Mouse (Mus musculus): ENCODE measurements around the gene Srek1ip1. TPM values are rescaled to one million over a fixed set of nuclear protein-coding genes. Genes with fewer than 3 reads are reported as not detected.

The Srek1ip1 gene
- polyA plus RNA-seq, 1 experiment from 2014 or later: 14.0 TPM

- H3K9ac ChIP-seq (ENCODE audit: low read length): no peak overlapping the region
- no peaks in the 10 kb centered on the region for H3K9me3 ChIP-seq (ENCODE audit: control insufficient read depth, low read length)
- ATAC-seq (ENCODE audit: low FRiP score, low TSS enrichment) (no peak), DNase-seq (ENCODE audit: low spot score) (no peak)
- 0 out of 2 replicates have a peak, but pooled peaks cover under 1% of the 10 kb centered on the region for H3K36me3 ChIP-seq (ENCODE audit: control insufficient read depth, insufficient read depth, low read length)
- no peak for TF ChIP-seq EP300 (optimal IDR thresholded peaks at IDR 0.05)
- no peak for TF ChIP-seq CTCF (IDR thresholded peaks at IDR 0.05; ENCODE audit: low read depth)
- no peak overlapping the region for H3K4me3 ChIP-seq (ENCODE audit: low read depth, low read length)
- H3K27ac ChIP-seq (replicated peaks): no peak overlapping the region
- peaks cover 2% of the 10 kb centered on the region; the same call in 1 of the 2 replicates for H3K4me1 ChIP-seq (replicated peaks; ENCODE audit: control insufficient read depth, insufficient read depth)
- WGBS: 88% methylated on average over 1 of the region's 1 CpGs
- no peak overlapping the region for H3K4me2 ChIP-seq (replicated peaks; ENCODE audit: low read depth)
- no peaks in the 10 kb centered on the region for H3K27me3 ChIP-seq (ENCODE audit: control insufficient read depth, insufficient read depth, low read length)
Observed at GRCm38 (mm10) chr13:104821908-104822307, 29.6 kb downstream of the Srek1ip1 start.

- H3K9me3 ChIP-seq (ENCODE audit: control insufficient read depth, low read length): no peaks in the 10 kb centered on the region
- TF ChIP-seq CTCF (IDR thresholded peaks at IDR 0.05; ENCODE audit: low read depth): no peak
- no peak for TF ChIP-seq EP300 (optimal IDR thresholded peaks at IDR 0.05)
- no peak for DNase-seq (ENCODE audit: low spot score)
- H3K4me2 ChIP-seq (replicated peaks; ENCODE audit: low read depth): no peak overlapping the region
- H3K27ac ChIP-seq (replicated peaks): no peak overlapping the region
- no peak for ATAC-seq (ENCODE audit: low FRiP score, low TSS enrichment)
- H3K9ac ChIP-seq (ENCODE audit: low read length): no peak overlapping the region
- WGBS: 32% methylated on average over 8 of the region's 8 CpGs
- H3K27me3 ChIP-seq (ENCODE audit: control insufficient read depth, insufficient read depth, low read length): no peaks in the 10 kb centered on the region
- peaks cover 2% of the 10 kb centered on the region; the same call in 1 of the 2 replicates for H3K4me1 ChIP-seq (replicated peaks; ENCODE audit: control insufficient read depth, insufficient read depth)
- H3K4me3 ChIP-seq (ENCODE audit: low read depth, low read length): no peak overlapping the region
- 0 out of 2 replicates have a peak, but pooled peaks cover 4% of the 10 kb centered on the region for H3K36me3 ChIP-seq (ENCODE audit: control insufficient read depth, insufficient read depth, low read length)
Observed at GRCm38 (mm10) chr13:104822411-104822838, 30.1 kb downstream of the Srek1ip1 start.

DNA sequence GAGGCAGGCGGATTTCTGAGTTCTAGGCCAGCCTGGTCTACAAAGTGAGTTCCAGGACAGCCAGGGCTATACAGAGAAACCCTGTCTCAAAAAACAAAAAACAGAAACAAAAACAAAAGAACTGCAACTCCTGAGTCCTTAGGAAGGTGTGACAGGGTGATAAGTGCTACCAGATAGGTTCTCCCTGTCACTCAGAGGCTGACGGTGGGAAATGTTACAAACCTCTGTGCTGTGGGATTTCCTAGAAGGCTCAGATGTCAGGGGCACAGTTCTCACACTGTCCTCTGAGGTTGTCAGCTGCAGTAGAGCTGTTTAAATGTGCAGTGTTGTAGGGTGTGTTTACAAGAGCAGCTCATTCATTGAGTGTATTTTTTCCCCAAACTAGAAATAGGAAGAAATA lies 33.2 kb downstream of the Srek1ip1 start:
- Histone ChIP-seq H3K4me1 (replicated peaks; ENCODE audit: control insufficient read depth, insufficient read depth) (no peaks in the 10 kb centered on the region), H3K4me3 (ENCODE audit: low read depth, low read length) (no peak overlapping the region), H3K27ac (replicated peaks) (no peak overlapping the region), H3K4me2 (replicated peaks; ENCODE audit: low read depth) (no peak overlapping the region), H3K9me3 (ENCODE audit: control insufficient read depth, low read length) (no peaks in the 10 kb centered on the region), H3K9ac (ENCODE audit: low read length) (no peak overlapping the region), H3K36me3 (ENCODE audit: control insufficient read depth, insufficient read depth, low read length) (peaks cover 11% of the 10 kb centered on the region; the same call in 1 of the 2 replicates), H3K27me3 (ENCODE audit: control insufficient read depth, insufficient read depth, low read length) (no peaks in the 10 kb centered on the region)
- DNase-seq (ENCODE audit: low spot score) (no peak), ATAC-seq (ENCODE audit: low FRiP score, low TSS enrichment) (no peak)
- WGBS: 91% methylated on average over 2 of the region's 2 CpGs
- no peak for TF ChIP-seq EP300 (optimal IDR thresholded peaks at IDR 0.05)
- no peak for TF ChIP-seq CTCF (IDR thresholded peaks at IDR 0.05; ENCODE audit: low read depth)

GRCm38 (mm10) chr13:104832811-104833210 lies 40.5 kb downstream of the Srek1ip1 start:
- Histone ChIP-seq H3K36me3 (ENCODE audit: control insufficient read depth, insufficient read depth, low read length) (peaks cover 12% of the 10 kb centered on the region), H3K27me3 (ENCODE audit: control insufficient read depth, insufficient read depth, low read length) (no peaks in the 10 kb centered on the region), H3K4me2 (replicated peaks; ENCODE audit: low read depth) (no peak overlapping the region), H3K9ac (ENCODE audit: low read length) (no peak overlapping the region), H3K9me3 (ENCODE audit: control insufficient read depth, low read length) (no peaks in the 10 kb centered on the region), H3K27ac (replicated peaks) (no peak overlapping the region), H3K4me1 (replicated peaks; ENCODE audit: control insufficient read depth, insufficient read depth) (no peaks in the 10 kb centered on the region), H3K4me3 (ENCODE audit: low read depth, low read length) (no peak overlapping the region)
- TF ChIP-seq EP300 (optimal IDR thresholded peaks at IDR 0.05): no peak
- no peak for ATAC-seq (ENCODE audit: low FRiP score, low TSS enrichment)
- 95% methylated on average over 13 of the region's 13 CpGs for WGBS
- no peak for DNase-seq (ENCODE audit: low spot score)

DNA sequence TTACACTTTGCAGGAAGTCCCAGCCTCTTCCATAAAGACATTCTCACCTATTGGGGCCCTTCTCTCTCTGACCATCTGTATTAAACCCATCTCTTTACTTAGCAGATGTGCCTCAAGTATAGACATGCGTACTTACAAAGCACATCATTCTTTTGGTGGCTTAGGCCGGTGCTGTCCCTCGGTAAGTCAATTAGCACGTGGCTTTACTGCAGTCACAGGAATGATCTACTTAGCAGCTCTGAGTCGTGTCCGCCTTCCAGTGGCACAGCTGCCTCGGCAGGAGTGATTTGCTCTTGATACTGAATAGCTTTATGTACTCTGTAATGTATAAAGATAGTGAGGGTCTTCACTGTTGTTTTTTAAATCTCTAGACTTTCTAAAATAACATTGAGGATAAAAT lies 45.3 kb downstream of the Srek1ip1 start:
- no peak overlapping the region for H3K9ac ChIP-seq (ENCODE audit: low read length)
- WGBS: 64% methylated on average over 7 of the region's 7 CpGs
- TF ChIP-seq EP300 (optimal IDR thresholded peaks at IDR 0.05): no peak
- TF ChIP-seq CTCF (IDR thresholded peaks at IDR 0.05; ENCODE audit: low read depth): no peak
- no peak for DNase-seq (ENCODE audit: low spot score)
- no peak for ATAC-seq (ENCODE audit: low FRiP score, low TSS enrichment)
- no peaks in the 10 kb centered on the region for H3K27me3 ChIP-seq (ENCODE audit: control insufficient read depth, insufficient read depth, low read length)
- no peaks in the 10 kb centered on the region for H3K9me3 ChIP-seq (ENCODE audit: control insufficient read depth, low read length)
- no peak overlapping the region for H3K4me2 ChIP-seq (replicated peaks; ENCODE audit: low read depth)
- H3K36me3 ChIP-seq (ENCODE audit: control insufficient read depth, insufficient read depth, low read length): peaks cover 8% of the 10 kb centered on the region
- H3K27ac ChIP-seq (replicated peaks): no peak overlapping the region
- no peak overlapping the region for H3K4me3 ChIP-seq (ENCODE audit: low read depth, low read length)
- H3K4me1 ChIP-seq (replicated peaks; ENCODE audit: control insufficient read depth, insufficient read depth): no peaks in the 10 kb centered on the region

DNA sequence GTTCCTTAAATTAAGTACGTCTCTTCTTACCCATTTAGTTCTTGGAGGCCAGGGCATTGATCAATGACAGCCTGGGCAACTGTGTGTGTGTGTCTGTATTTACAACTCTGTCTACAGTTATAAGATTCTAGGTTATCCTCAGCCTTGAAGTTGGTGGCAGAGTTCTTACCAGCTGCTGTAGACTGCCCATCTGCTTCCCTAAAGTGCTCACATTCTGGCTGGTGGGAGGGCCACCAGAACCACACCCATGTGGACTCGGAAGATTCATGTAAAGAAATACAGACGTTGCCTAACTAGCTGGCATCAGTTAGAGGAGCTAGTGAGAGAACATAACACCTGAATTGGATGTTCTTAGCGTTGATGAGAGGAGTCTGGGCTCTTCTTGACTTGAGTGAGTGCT lies 49.7 kb downstream of the Srek1ip1 start:
- DNase-seq (ENCODE audit: low spot score) (no peak), ATAC-seq (ENCODE audit: low FRiP score, low TSS enrichment) (no peak)
- no peaks in the 10 kb centered on the region for H3K9me3 ChIP-seq (ENCODE audit: control insufficient read depth, low read length)
- 56% methylated on average over 4 of the region's 4 CpGs for WGBS
- H3K4me3 ChIP-seq (ENCODE audit: low read depth, low read length): no peak overlapping the region
- peaks cover 3% of the 10 kb centered on the region for H3K36me3 ChIP-seq (ENCODE audit: control insufficient read depth, insufficient read depth, low read length)
- no peak overlapping the region for H3K4me2 ChIP-seq (replicated peaks; ENCODE audit: low read depth)
- no peak overlapping the region for H3K9ac ChIP-seq (ENCODE audit: low read length)
- H3K27ac ChIP-seq (replicated peaks): no peak overlapping the region
- no peaks in the 10 kb centered on the region for H3K4me1 ChIP-seq (replicated peaks; ENCODE audit: control insufficient read depth, insufficient read depth)
- no peaks in the 10 kb centered on the region for H3K27me3 ChIP-seq (ENCODE audit: control insufficient read depth, insufficient read depth, low read length)
- TF ChIP-seq EP300 (optimal IDR thresholded peaks at IDR 0.05) (no peak), CTCF (IDR thresholded peaks at IDR 0.05; ENCODE audit: low read depth) (no peak)

Measured in stomach, postnatal 0 days (tissue).